Mouse (Mus musculus): ENCODE results near the gene Tceanc2.

Tceanc2 gene

GRCm38 (mm10) chr4:107178830-107179490 lies at the start of gene Tceanc2:
Tceanc2 (minus strand) TSS chr4:107179116.
- DNase-seq (ENCODE audit: low read depth, low spot score) = peak; percentile 43

- no peak for DNase-seq (ENCODE audit: low read depth, low spot score)
Measured at GRCm38 (mm10) chr4:107226313-107226712, 47.4 kb upstream of the Tceanc2 start.

- DNase-seq (ENCODE audit: low read depth, low spot score) = no peak
Measured at GRCm38 (mm10) chr4:107223225-107224204, 44.6 kb upstream of the Tceanc2 start.

- DNase-seq (ENCODE audit: low read depth, low spot score) = no peak
Measured at GRCm38 (mm10) chr4:107221524-107221923, 42.6 kb upstream of the Tceanc2 start.

- no peak for DNase-seq (ENCODE audit: low read depth, low spot score)
Measured at GRCm38 (mm10) chr4:107217574-107217973, 38.7 kb upstream of the Tceanc2 start.

- no peak for DNase-seq (ENCODE audit: low read depth, low spot score)
Measured at GRCm38 (mm10) chr4:107213279-107214011, 34.5 kb upstream of the Tceanc2 start.

- DNase-seq (ENCODE audit: low read depth, low spot score) = no peak
Measured at GRCm38 (mm10) chr4:107211936-107212335, 33.0 kb upstream of the Tceanc2 start.

- no peak for DNase-seq (ENCODE audit: low read depth, low spot score)
Measured at GRCm38 (mm10) chr4:107211465-107211864, 32.5 kb upstream of the Tceanc2 start.

GRCm38 (mm10) chr4:107210483-107211097 lies 31.7 kb upstream of the Tceanc2 start:
- no peak for DNase-seq (ENCODE audit: low read depth, low spot score)

GRCm38 (mm10) chr4:107208880-107209279 lies 30.0 kb upstream of the Tceanc2 start, which contains the start of gene Ldlrad1:
Ldlrad1 (plus strand) TSS chr4:107209180.
- DNase-seq (ENCODE audit: low read depth, low spot score) = no peak

GRCm38 (mm10) chr4:107207016-107207415 lies 28.1 kb upstream of the Tceanc2 start:
- DNase-seq (ENCODE audit: low read depth, low spot score) = no peak

GRCm38 (mm10) chr4:107203001-107203400 lies 24.1 kb upstream of the Tceanc2 start:
- no peak for DNase-seq (ENCODE audit: low read depth, low spot score)

- DNase-seq (ENCODE audit: low read depth, low spot score) = no peak
Measured at GRCm38 (mm10) chr4:107201779-107202178, 22.9 kb upstream of the Tceanc2 start.

GRCm38 (mm10) chr4:107198072-107198471 lies 19.2 kb upstream of the Tceanc2 start:
- DNase-seq (ENCODE audit: low read depth, low spot score) = no peak

- no peak for DNase-seq (ENCODE audit: low read depth, low spot score)
Measured at GRCm38 (mm10) chr4:107196454-107196853, 17.5 kb upstream of the Tceanc2 start.

- DNase-seq (ENCODE audit: low read depth, low spot score) = no peak
Measured at GRCm38 (mm10) chr4:107193841-107194240, 14.9 kb upstream of the Tceanc2 start.

- DNase-seq (ENCODE audit: low read depth, low spot score) = no peak
Measured at GRCm38 (mm10) chr4:107185703-107186102, 6.8 kb upstream of the Tceanc2 start.

GRCm38 (mm10) chr4:107183203-107183602 lies 4.3 kb upstream of the Tceanc2 start:
- DNase-seq (ENCODE audit: low read depth, low spot score) = no peak

GRCm38 (mm10) chr4:107182796-107183195 lies 3.9 kb upstream of the Tceanc2 start:
- no peak for DNase-seq (ENCODE audit: low read depth, low spot score)

- no peak for DNase-seq (ENCODE audit: low read depth, low spot score)
Measured at GRCm38 (mm10) chr4:107181866-107182265, 3.0 kb upstream of the Tceanc2 start.

GRCm38 (mm10) chr4:107180746-107181145 lies 1.8 kb upstream of the Tceanc2 start:
- DNase-seq (ENCODE audit: low read depth, low spot score) = peak; percentile 42

Measured in ES-CJ7 (cell line).